Mouse (Mus musculus) lung, postnatal 0 days (tissue): Measurements from ENCODE around the gene Hmcn2. TPM values are rescaled to one million over a fixed set of nuclear protein-coding genes. Genes with fewer than 3 reads are reported as not detected.

ENCODE experiments used
- ATAC-seq: fragments of 200-750 bp; cut with Nextera tagmentation; 2 replicates; pipeline ENCODE4 v1.8.0; 2017; ENCODE audit warnings: moderate library complexity
- DNase-seq: peaks from one replicate; pipeline ENCODE4 v3.0.0-alpha.2; 2016; ENCODE audit warnings: low spot score
- H3K27ac ChIP-seq: fragments of 300-500 bp; sonication (generic); 2 replicates; pipeline ENCODE4 v1.5.1; 2014; ENCODE audit warnings: antibody characterized with exemption, mild to moderate bottlenecking, low read length, mixed read lengths
- H3K27me3 ChIP-seq: fragments of 300-500 bp; sonication (generic); replicated peaks from 2 replicates; pipeline ENCODE4 v1.6.1; 2014; ENCODE audit warnings: low read length, mixed read lengths; ENCODE audit not compliant: insufficient read depth
- H3K36me3 ChIP-seq: fragments of 300-500 bp; sonication (generic); 2 replicates; pipeline ENCODE4 v1.6.1; 2014; ENCODE audit warnings: low read length, mixed read lengths; ENCODE audit not compliant: insufficient read depth
- H3K4me1 ChIP-seq: fragments of 300-500 bp; sonication (generic); 2 replicates; pipeline ENCODE4 v1.6.1; 2014; ENCODE audit warnings: antibody characterized with exemption, low read depth, low read length, mixed read lengths; ENCODE audit not compliant: insufficient read depth
- H3K4me2 ChIP-seq: fragments of 300-500 bp; sonication (generic); replicated peaks from 2 replicates; pipeline ENCODE4 v1.6.1; 2014; ENCODE audit warnings: low read depth, mild to moderate bottlenecking, low read length, moderate library complexity, mixed read lengths
- H3K4me3 ChIP-seq: fragments of 300-500 bp; sonication (generic); 2 replicates; pipeline ENCODE4 v1.5.1; 2014; ENCODE audit warnings: low read depth, low read length
- H3K9ac ChIP-seq: fragments of 300-500 bp; sonication (generic); replicated peaks from 2 replicates; pipeline ENCODE4 v1.6.1; 2014; ENCODE audit warnings: low read depth, mild to moderate bottlenecking
- H3K9me3 ChIP-seq: fragments of 300-500 bp; sonication (generic); 2 replicates; pipeline ENCODE4 v1.6.1; 2016; ENCODE audit warnings: low read length, mixed read lengths
- CTCF ChIP-seq: IDR thresholded peaks from 2 replicates; pipeline ENCODE4 v1.5.1; 2016; ENCODE audit warnings: antibody characterized with exemption, mild to moderate bottlenecking
- EP300 ChIP-seq: IDR thresholded peaks from 2 replicates; pipeline ENCODE4 v1.6.1; 2016; ENCODE audit warnings: antibody characterized with exemption, mild to moderate bottlenecking, control low read depth
- WGBS: fragments of 180-500 bp; shearing (Covaris S2); extraction: QIAGEN DNeasy Blood & Tissue Kit; methylation state at CpG from one replicate; pipeline ENCODE4 v1.1.7; 2014; 5-methylcytosine and 5-hydroxymethylcytosine counted together
- polyA plus RNA-seq: library from polyadenylated mRNA; unstranded; fragments of >200 nt; fragmentation: Nextera tagmentation; extraction: Ambion mirVana; gene quantifications from 2 replicates; pipeline ENCODE4 v1.2.1, GENCODE M21; 2015

Gene Hmcn2
- polyA plus RNA-seq, 1 experiment from 2014 or later = 1.1 TPM

DNA sequence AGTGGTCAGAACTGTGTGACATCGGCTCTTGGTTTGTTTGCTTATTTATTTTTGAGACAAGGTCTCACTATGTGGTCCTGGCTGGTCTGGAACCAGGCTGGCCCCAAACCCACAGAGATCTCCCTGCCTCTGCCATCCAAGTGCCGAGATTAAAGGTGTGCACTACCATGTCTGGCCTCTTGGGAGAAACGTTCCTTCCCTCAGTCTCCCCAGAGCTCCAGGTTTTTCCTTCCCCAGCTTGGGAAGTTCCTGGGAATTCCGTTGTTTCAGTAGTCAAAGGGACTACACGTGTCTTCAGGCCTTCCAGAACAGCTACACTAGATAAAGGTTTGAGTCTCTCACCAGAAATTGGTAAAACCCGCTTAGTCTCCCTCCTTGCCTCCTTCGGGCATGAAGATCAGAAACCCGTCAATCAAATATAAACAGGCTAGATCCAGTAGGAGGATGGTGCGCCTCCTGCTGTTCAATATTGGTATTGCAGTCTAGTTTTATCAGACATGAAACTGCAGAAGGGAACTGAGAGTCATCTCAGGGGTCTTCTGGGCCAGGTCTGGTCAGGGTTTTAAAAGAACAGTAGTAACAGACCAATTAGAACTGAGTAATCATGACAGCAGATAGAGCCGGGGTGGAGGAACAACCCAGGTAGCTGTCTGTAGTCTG is 158.3 kb downstream of the Hmcn2 start:
- H3K9ac ChIP-seq = no peak overlapping the region
- no peaks in the 10 kb centered on the region; the same call in 1 of the 2 replicates for H3K4me1 ChIP-seq
- H3K27ac ChIP-seq = no peak overlapping the region
- WGBS = 41% methylated on average over 10 of the region's 10 CpGs
- H3K36me3 ChIP-seq = 0 out of 2 replicates have a peak, but pooled peaks cover 4% of the 10 kb centered on the region
- no peak overlapping the region for H3K4me2 ChIP-seq
- H3K27me3 ChIP-seq = no peaks in the 10 kb centered on the region
- TF ChIP-seq CTCF (peak; percentile 90), EP300 (no peak)
- DNase-seq (peak; percentile 72), ATAC-seq (no peak)
- no peak overlapping the region for H3K4me3 ChIP-seq
- no peaks in the 10 kb centered on the region for H3K9me3 ChIP-seq

DNA sequence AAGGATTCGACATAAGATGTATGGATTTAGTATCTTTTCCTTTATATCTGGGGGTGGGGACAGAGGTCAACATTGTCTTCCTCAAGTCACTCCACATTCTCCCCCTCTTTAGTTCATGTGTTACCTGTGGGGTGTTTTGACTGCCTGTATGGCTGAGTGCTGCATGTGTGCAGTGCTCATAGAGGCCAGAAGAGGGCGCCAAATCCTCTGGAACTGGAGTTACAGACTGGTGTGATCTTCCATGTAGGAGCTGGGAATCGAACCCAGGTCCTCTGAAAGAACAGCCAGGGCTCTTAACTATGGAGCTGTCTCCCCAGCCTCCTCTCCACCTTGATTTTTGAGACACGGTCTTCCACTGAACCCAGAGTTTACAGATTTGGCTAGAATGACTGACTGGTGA is 159.7 kb downstream of the Hmcn2 start:
- 0 out of 2 replicates have a peak, but pooled peaks cover 4% of the 10 kb centered on the region for H3K36me3 ChIP-seq
- TF ChIP-seq CTCF (peak; percentile 65), EP300 (no peak)
- no peaks in the 10 kb centered on the region for H3K9me3 ChIP-seq
- peak; percentile 8 for DNase-seq
- H3K27me3 ChIP-seq = no peaks in the 10 kb centered on the region
- no peak overlapping the region for H3K9ac ChIP-seq
- H3K27ac ChIP-seq = no peak overlapping the region
- H3K4me1 ChIP-seq = no peaks in the 10 kb centered on the region; the same call in 1 of the 2 replicates
- ATAC-seq = no peak
- no peak overlapping the region for H3K4me2 ChIP-seq
- WGBS = 66% methylated on average over 4 of the region's 4 CpGs
- H3K4me3 ChIP-seq = no peak overlapping the region

DNA sequence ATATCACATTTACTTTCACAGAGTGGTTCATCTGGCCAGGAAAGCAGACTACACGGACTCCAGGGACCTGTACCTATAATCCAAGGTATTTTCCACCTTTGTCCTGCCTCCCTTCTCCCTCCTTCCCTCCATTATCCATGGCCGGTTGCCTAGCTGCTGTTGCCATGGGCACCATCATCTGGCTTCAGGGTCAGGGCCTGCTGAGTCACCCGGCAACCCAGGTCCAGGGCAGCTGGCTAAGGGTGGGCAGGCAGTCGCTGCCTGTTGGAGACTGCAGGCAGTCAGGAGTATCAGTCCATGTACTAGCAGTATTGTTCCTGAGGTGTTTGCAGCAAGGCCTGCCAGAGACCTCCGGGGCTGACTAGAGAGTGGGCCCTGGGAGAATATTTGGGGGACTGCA is 160.5 kb downstream of the Hmcn2 start:
- Histone ChIP-seq H3K9ac (no peak overlapping the region), H3K27ac (no peak overlapping the region), H3K9me3 (no peaks in the 10 kb centered on the region), H3K4me3 (no peak overlapping the region), H3K4me1 (no peaks in the 10 kb centered on the region; the same call in 1 of the 2 replicates), H3K36me3 (0 out of 2 replicates have a peak, but pooled peaks cover 4% of the 10 kb centered on the region), H3K27me3 (no peaks in the 10 kb centered on the region), H3K4me2 (no peak overlapping the region)
- 46% methylated on average over 5 of the region's 5 CpGs for WGBS
- TF ChIP-seq CTCF (no peak), EP300 (no peak)
- DNase-seq (no peak), ATAC-seq (no peak)

DNA sequence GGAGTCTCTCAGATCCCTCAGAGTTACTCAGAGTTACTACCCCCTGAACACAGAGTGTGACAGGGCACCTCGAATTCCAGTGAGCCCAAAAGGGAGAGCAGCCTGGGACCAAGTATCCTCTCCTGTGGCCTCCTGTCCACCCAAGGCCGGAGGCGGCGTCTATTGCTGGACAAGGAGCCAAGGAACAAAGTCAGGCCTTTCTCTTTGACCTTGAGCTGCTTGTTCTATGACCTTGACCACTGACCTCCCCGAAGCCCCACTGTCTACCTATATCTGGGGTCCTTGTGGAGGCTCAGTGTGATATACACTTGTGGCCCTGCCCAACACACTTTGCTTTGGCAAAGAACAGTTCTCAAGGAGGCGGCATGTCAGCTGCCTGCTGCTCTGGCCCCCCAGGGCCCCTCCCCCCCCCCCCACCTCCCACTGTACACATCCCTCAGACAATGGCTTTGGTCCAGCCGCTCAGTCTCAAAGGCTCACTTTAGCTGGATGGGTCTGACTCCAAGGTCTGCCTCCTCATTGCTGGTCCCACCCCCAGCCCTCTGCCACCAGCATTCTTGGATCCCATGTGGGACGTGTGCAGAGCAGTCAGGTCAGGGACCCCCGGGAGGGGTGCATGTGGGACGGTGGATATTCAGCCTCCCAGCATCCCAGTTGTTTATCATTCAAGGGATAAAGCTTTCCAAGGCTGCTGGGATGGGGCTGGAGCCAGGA is 162.0 kb downstream of the Hmcn2 start:
- no peak for DNase-seq
- H3K4me1 ChIP-seq = no peaks in the 10 kb centered on the region
- H3K4me2 ChIP-seq = no peak overlapping the region
- H3K27me3 ChIP-seq = no peaks in the 10 kb centered on the region
- 0 out of 2 replicates have a peak, but pooled peaks cover 4% of the 10 kb centered on the region for H3K36me3 ChIP-seq
- no peak for TF ChIP-seq EP300
- TF ChIP-seq CTCF = no peak
- no peak for ATAC-seq
- H3K4me3 ChIP-seq = no peak overlapping the region
- no peak overlapping the region for H3K9ac ChIP-seq
- no peaks in the 10 kb centered on the region for H3K9me3 ChIP-seq
- 65% methylated on average over 10 of the region's 10 CpGs for WGBS
- no peak overlapping the region for H3K27ac ChIP-seq

DNA sequence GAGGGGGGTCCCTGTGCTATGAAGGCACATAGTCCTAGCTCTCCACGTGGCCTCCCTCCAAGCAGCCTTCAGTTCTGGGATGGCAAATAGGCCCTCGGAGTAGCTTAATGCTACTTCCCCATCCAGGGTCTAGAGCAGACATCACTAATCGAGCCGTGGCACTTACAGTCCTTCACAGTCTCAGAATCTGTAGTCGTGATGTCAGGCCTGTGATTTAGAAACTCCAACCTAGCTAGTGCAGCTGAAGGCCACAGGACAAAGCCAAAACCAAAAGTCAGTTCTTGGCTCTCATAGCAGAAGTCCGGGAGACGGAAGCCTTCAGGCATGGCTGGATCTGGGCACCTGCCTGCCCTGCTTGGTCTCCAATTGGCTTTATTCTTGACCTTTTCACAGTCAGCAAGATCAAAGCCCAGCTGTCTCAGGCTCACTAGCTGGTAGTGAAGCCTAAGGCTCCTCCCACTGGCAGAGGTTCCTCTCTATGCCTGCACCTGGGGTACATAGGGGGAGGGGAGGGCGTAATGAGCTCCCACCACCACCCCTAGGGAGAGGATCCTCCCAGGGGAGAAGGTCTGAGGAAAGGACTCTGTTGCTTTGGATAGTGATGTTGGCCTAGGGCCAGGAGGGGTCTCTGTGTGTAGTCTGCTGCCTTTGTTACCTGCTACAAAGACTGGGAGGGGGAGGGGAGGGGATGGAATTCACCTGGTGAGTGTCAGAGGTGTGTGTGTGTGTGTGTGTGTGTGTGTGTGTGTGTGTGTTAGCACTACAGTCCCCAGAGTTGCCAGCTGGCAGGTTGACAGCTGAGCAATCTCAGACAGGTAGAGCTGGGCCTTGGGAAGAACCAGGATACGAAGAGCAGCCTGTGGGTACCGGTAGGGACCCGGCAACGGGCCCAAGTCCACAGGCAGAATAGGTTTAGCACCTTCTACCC is 163.3 kb downstream of the Hmcn2 start:
- H3K4me2 ChIP-seq = no peak overlapping the region
- no peak overlapping the region for H3K4me3 ChIP-seq
- H3K9me3 ChIP-seq = no peaks in the 10 kb centered on the region
- no peak overlapping the region for H3K9ac ChIP-seq
- TF ChIP-seq EP300 (no peak), CTCF (no peak)
- ATAC-seq (no peak), DNase-seq (no peak)
- no peak overlapping the region for H3K27ac ChIP-seq
- H3K36me3 ChIP-seq = 0 out of 2 replicates have a peak, but pooled peaks cover 4% of the 10 kb centered on the region
- no peaks in the 10 kb centered on the region for H3K4me1 ChIP-seq
- no peaks in the 10 kb centered on the region for H3K27me3 ChIP-seq
- WGBS = 76% methylated on average over 12 of the region's 12 CpGs
